Mouse (Mus musculus) MEL (cell line): ENCODE data around the gene Nfix.

ENCODE experiments used
- CHD2 ChIP-seq: IDR thresholded peaks from 2 replicates; pipeline ENCODE4 v1.6.1; 2011; ENCODE audit warnings: low read length, improper control_type of control experiment
- CTCF ChIP-seq, 3 experiments: IDR thresholded peaks in 2 of 3; conservative IDR thresholded peaks in 1 of 3; 2 replicates each; pipeline ENCODE4 v1.5.1; 2011 to 2012; ENCODE audit warnings: low read length in 3 of 3, low read depth in 2 of 3, mild to moderate bottlenecking in 2 of 3, improper control_type of control experiment in 1 of 3, inconsistent platforms in 1 of 3, mixed read lengths in 1 of 3, moderate library complexity in 1 of 3; ENCODE audit not compliant: control insufficient read depth in 1 of 3, insufficient read depth in 1 of 3, poor library complexity in 1 of 3, severe bottlenecking in 1 of 3
- E2F4 ChIP-seq: IDR thresholded peaks from 2 replicates; pipeline ENCODE4 v1.6.1; 2011; ENCODE audit warnings: low read depth, low read length, improper control_type of control experiment, borderline replicate concordance
- EP300 ChIP-seq, 2 experiments: IDR thresholded peaks; 2 replicates each; pipeline ENCODE4 v1.6.1; 2011; ENCODE audit warnings: improper control_type of control experiment in 2 of 2, low read length in 2 of 2, low read depth in 1 of 2, mild to moderate bottlenecking in 1 of 2
- ETS1 ChIP-seq: IDR thresholded peaks from 2 replicates; pipeline ENCODE4 v1.6.1; 2012; ENCODE audit warnings: low read depth, mild to moderate bottlenecking, inconsistent platforms, low read length, improper control_type of control experiment, moderate library complexity
- POLR2A ChIP-seq, 2 experiments: IDR thresholded peaks; 2 replicates each; pipeline ENCODE4 v1.6.1; 2011 to 2012; ENCODE audit warnings: low read length in 2 of 2, mild to moderate bottlenecking in 2 of 2, control low read depth in 1 of 2, improper control_type of control experiment in 1 of 2, low read depth in 1 of 2, moderate library complexity in 1 of 2; ENCODE audit not compliant: control insufficient read depth in 1 of 2, insufficient read depth in 1 of 2, poor library complexity in 1 of 2
- POLR2AphosphoS2 ChIP-seq: IDR thresholded peaks from 2 replicates; pipeline ENCODE4 v1.6.1; 2011; ENCODE audit warnings: low read length, improper control_type of control experiment
- RAD21 ChIP-seq: IDR thresholded peaks from 2 replicates; pipeline ENCODE4 v1.6.1; 2011; ENCODE audit warnings: mild to moderate bottlenecking, low read depth, low read length, improper control_type of control experiment
- RCOR1 ChIP-seq: IDR thresholded peaks from 2 replicates; pipeline ENCODE4 v1.6.1; 2012; ENCODE audit warnings: low read depth, mild to moderate bottlenecking, inconsistent platforms, low read length, improper control_type of control experiment
- SIN3A ChIP-seq: IDR thresholded peaks from 2 replicates; pipeline ENCODE4 v1.6.1; 2012; ENCODE audit warnings: low read length, improper control_type of control experiment, inconsistent platforms
- TAL1 ChIP-seq: IDR thresholded peaks from 2 replicates; pipeline ENCODE4 v1.6.1; 2012; ENCODE audit warnings: mild to moderate bottlenecking, inconsistent platforms, low read length, moderate library complexity, mixed read lengths
- ZMIZ1 ChIP-seq: IDR thresholded peaks from 2 replicates; pipeline ENCODE4 v1.6.1; 2012; ENCODE audit warnings: low read depth, mild to moderate bottlenecking, inconsistent platforms, low read length, improper control_type of control experiment, moderate library complexity

GRCm38 (mm10) chr8:84702561-84702960, 97.6 kb downstream of the Nfix start:
- no peak for TF ChIP-seq SIN3A
- TF ChIP-seq RCOR1 = no peak
- TF ChIP-seq E2F4 = no peak
- no peak for TF ChIP-seq CHD2
- no peak for TF ChIP-seq EP300 (IDR thresholded peaks at IDR 0.05; ENCODE audit: low read depth in 1 of 2, low read length in 2 of 2)
- TF ChIP-seq RAD21 = no peak
- no peak for TF ChIP-seq POLR2AphosphoS2
- no peak for TF ChIP-seq ETS1
- TF ChIP-seq ZMIZ1 = no peak
- no peak for TF ChIP-seq CTCF (IDR thresholded peaks at IDR 0.05 in 2 of 3, conservative IDR thresholded peaks at IDR 0.05 in 1 of 3; ENCODE audit: control insufficient read depth in 1 of 3, insufficient read depth in 1 of 3, low read depth in 2 of 3, low read length in 3 of 3, poor library complexity in 1 of 3, severe bottlenecking in 1 of 3)
- 0 out of 4 replicates have a peak, but pooled peaks of 1 of the 2 experiments have one; percentile 29 for TF ChIP-seq POLR2A (IDR thresholded peaks at IDR 0.05; ENCODE audit: control insufficient read depth in 1 of 2, insufficient read depth in 1 of 2, low read depth in 1 of 2, low read length in 2 of 2, poor library complexity in 1 of 2)
- TF ChIP-seq TAL1 = no peak
